Mouse (Mus musculus): ENCODE measurements around the gene Taf10. TPM values are rescaled to one million over a fixed set of nuclear protein-coding genes. Genes with fewer than 3 reads are reported as not detected.
A peak's percentile ranks its signal among the peaks of the same experiment; 100 is the strongest.
"Not testable (repeated sequence)": the region's sequence is repeated elsewhere in the genome, so short reads cannot be mapped to it uniquely, and the experiment has no call there.

The Taf10 gene
- polyA plus RNA-seq, 1 experiment = 276 TPM

GRCm38 (mm10) chr7:105740089-105740795 is 3.9 kb downstream of the Taf10 start:
- Histone ChIP-seq H3K4me3 (replicated peaks; ENCODE audit: extremely low read depth, low read depth, low read length) (no peak overlapping the region), H3K4me1 (ENCODE audit: control insufficient read depth, insufficient read depth, low read length) (peaks cover 18% of the 10 kb centered on the region)
- no peak for DNase-seq
- WGBS = 88% methylated on average over 13 of the region's 13 CpGs
- TF ChIP-seq POLR2A (IDR thresholded peaks at IDR 0.05; ENCODE audit: borderline replicate concordance, extremely low read depth, low read depth, low read length) (no peak), CTCF (IDR thresholded peaks at IDR 0.05; ENCODE audit: insufficient read depth, low read length) (no peak)

GRCm38 (mm10) chr7:105738948-105739347 is 5.2 kb downstream of the Taf10 start:
- whole genome bisulfite sequencing = 13% methylated on average over 3 of the region's 3 CpGs
- peak; percentile 41 for DNase-seq
- H3K4me3 ChIP-seq (replicated peaks; ENCODE audit: extremely low read depth, low read depth, low read length) = peak overlapping the region; percentile 41
- H3K4me1 ChIP-seq (ENCODE audit: control insufficient read depth, insufficient read depth, low read length) = peaks cover 18% of the 10 kb centered on the region
- no peak for TF ChIP-seq CTCF (IDR thresholded peaks at IDR 0.05; ENCODE audit: insufficient read depth, low read length)
- TF ChIP-seq POLR2A (IDR thresholded peaks at IDR 0.05; ENCODE audit: borderline replicate concordance, extremely low read depth, low read depth, low read length) = peak; percentile 58; the same call in 1 of the 2 replicates

- TF ChIP-seq POLR2A (IDR thresholded peaks at IDR 0.05; ENCODE audit: borderline replicate concordance, extremely low read depth, low read depth, low read length) (no peak), CTCF (IDR thresholded peaks at IDR 0.05; ENCODE audit: insufficient read depth, low read length) (no peak)
- 25% methylated on average over 2 of the region's 2 CpGs for WGBS
- Histone ChIP-seq H3K4me1 (ENCODE audit: control insufficient read depth, insufficient read depth, low read length) (peaks cover 14% of the 10 kb centered on the region), H3K4me3 (replicated peaks; ENCODE audit: extremely low read depth, low read depth, low read length) (peak overlapping the region; percentile 19)
- DNase-seq = no peak
Measured at GRCm38 (mm10) chr7:105738286-105738685, 5.9 kb downstream of the Taf10 start.

- Histone ChIP-seq H3K4me3 (replicated peaks; ENCODE audit: extremely low read depth, low read depth, low read length) (peak overlapping the region; percentile 100), H3K4me1 (ENCODE audit: control insufficient read depth, insufficient read depth, low read length) (peaks cover 14% of the 10 kb centered on the region)
- no peak for DNase-seq
- TF ChIP-seq POLR2A (IDR thresholded peaks at IDR 0.05; ENCODE audit: borderline replicate concordance, extremely low read depth, low read depth, low read length) = no peak
- no peak for TF ChIP-seq CTCF (IDR thresholded peaks at IDR 0.05; ENCODE audit: insufficient read depth, low read length)
- WGBS = 13% methylated on average over 3 of the region's 3 CpGs
Measured at GRCm38 (mm10) chr7:105737648-105738047, 6.5 kb downstream of the Taf10 start.

- under 1% methylated on average over 30 of the region's 30 CpGs for WGBS
Measured at GRCm38 (mm10) chr7:105736911-105737521, 7.1 kb downstream of the Taf10 start, which contains the start of gene Rrp8. Gene Rrp8, minus strand, starts transcription at chr7:105737385.

GRCm38 (mm10) chr7:105736264-105736901 is 7.8 kb downstream of the Taf10 start, which contains the start of gene Ilk:
Gene Ilk, plus strand, starts transcription at chr7:105736592.
- peak; percentile 89 for DNase-seq
- H3K4me3 ChIP-seq (replicated peaks; ENCODE audit: extremely low read depth, low read depth, low read length) = peak within 1 kb of the TSS; percentile 100
- TF ChIP-seq CTCF (IDR thresholded peaks at IDR 0.05; ENCODE audit: insufficient read depth, low read length) (no peak), POLR2A (IDR thresholded peaks at IDR 0.05; ENCODE audit: borderline replicate concordance, extremely low read depth, low read depth, low read length) (peak; percentile 83; the same call in 1 of the 2 replicates)
- peaks cover 14% of the 10 kb centered on the region for H3K4me1 ChIP-seq (ENCODE audit: control insufficient read depth, insufficient read depth, low read length)
- WGBS = under 1% methylated on average over 61 of the region's 62 CpGs

More at GRCm38 (mm10) chr7:105736911-105737521, 7.1 kb downstream of the Taf10 start, which contains the start of gene Rrp8:
- DNase-seq = peak; percentile 68
- Histone ChIP-seq H3K4me3 (replicated peaks; ENCODE audit: extremely low read depth, low read depth, low read length) (peak within 1 kb of the TSS; percentile 100), H3K4me1 (ENCODE audit: control insufficient read depth, insufficient read depth, low read length) (peaks cover 14% of the 10 kb centered on the region)
- 0 out of 2 replicates have a peak, but pooled peaks have one; percentile 32 for TF ChIP-seq POLR2A (IDR thresholded peaks at IDR 0.05; ENCODE audit: borderline replicate concordance, extremely low read depth, low read depth, low read length)
- TF ChIP-seq CTCF (IDR thresholded peaks at IDR 0.05; ENCODE audit: insufficient read depth, low read length) = no peak

GRCm38 (mm10) chr7:105735464-105735863 is 8.7 kb downstream of the Taf10 start:
- not testable (repeated sequence) for H3K4me3 ChIP-seq (replicated peaks; ENCODE audit: extremely low read depth, low read depth, low read length); DNase-seq
- WGBS = 38% methylated on average over 4 of the region's 4 CpGs
- peaks cover 14% of the 10 kb centered on the region for H3K4me1 ChIP-seq (ENCODE audit: control insufficient read depth, insufficient read depth, low read length)

GRCm38 (mm10) chr7:105734826-105735225 is 9.3 kb downstream of the Taf10 start:
- TF ChIP-seq POLR2A (IDR thresholded peaks at IDR 0.05; ENCODE audit: borderline replicate concordance, extremely low read depth, low read depth, low read length) (no peak), CTCF (IDR thresholded peaks at IDR 0.05; ENCODE audit: insufficient read depth, low read length) (no peak)
- Histone ChIP-seq H3K4me3 (replicated peaks; ENCODE audit: extremely low read depth, low read depth, low read length) (no peak overlapping the region), H3K4me1 (ENCODE audit: control insufficient read depth, insufficient read depth, low read length) (peaks cover 10% of the 10 kb centered on the region)
- DNase-seq = no peak
- 82% methylated on average over 8 of the region's 8 CpGs for WGBS

- DNase-seq = no peak
- Histone ChIP-seq H3K4me3 (replicated peaks; ENCODE audit: extremely low read depth, low read depth, low read length) (no peak overlapping the region), H3K4me1 (ENCODE audit: control insufficient read depth, insufficient read depth, low read length) (peaks cover 7% of the 10 kb centered on the region)
- WGBS = 95% methylated on average over 11 of the region's 11 CpGs
- TF ChIP-seq POLR2A (IDR thresholded peaks at IDR 0.05; ENCODE audit: borderline replicate concordance, extremely low read depth, low read depth, low read length) (no peak), CTCF (IDR thresholded peaks at IDR 0.05; ENCODE audit: insufficient read depth, low read length) (no peak)
Measured at GRCm38 (mm10) chr7:105733836-105734235, 10.3 kb downstream of the Taf10 start.

Data from lung, adult 2 months (tissue).